In genomic region chr7:71377983-71378382, GRCm38 (mm10) we compare ENCODE assay signal across 29 mouse cellular contexts. TPM values are rescaled to one million over a fixed set of nuclear protein-coding genes. Genes with fewer than 3 reads are reported as not detected.
DNase-seq lines count a peak whose midpoint lies in the region; ATAC-seq and TF ChIP-seq lines count a peak whose summit lies in the region.
"Had no signal": no experiment of that assay in that cellular context is flagged by ENCODE, and none has a peak within 500 bp of the region (broad histone marks: within the 10 kb centered on the region; RNA-seq: fewer than 3 reads in every experiment).

No protein-coding gene starts in this region.

- H3K27me3 ChIP-seq in kidney, postnatal 0 days (ENCODE audit: insufficient read depth, low read length) = no peaks in the 10 kb centered on the region
- H3K27me3 ChIP-seq in kidney, adult 2 months (replicated peaks; ENCODE audit: control insufficient read depth, insufficient read depth, low read length) = no peaks in the 10 kb centered on the region
- peaks cover 3% of the 10 kb centered on the region; the same call in 1 of the 2 replicates for H3K27me3 ChIP-seq in midbrain, embryonic 11.5 days (ENCODE audit: control insufficient read depth, insufficient read depth, low read length)
- peaks cover 28% of the 10 kb centered on the region for H3K27me3 ChIP-seq in midbrain, embryonic 13.5 days
- no peaks in the 10 kb centered on the region for H3K27me3 ChIP-seq in intestine, embryonic 16.5 days (replicated peaks; ENCODE audit: control insufficient read depth, insufficient read depth, low read length)
- H3K27me3 ChIP-seq: embryonic facial prominence, embryonic 15.5 days; liver, embryonic 13.5 days; neural tube, embryonic 12.5 days had no signal

- DNase-seq in heart, adult 11 months = peak; percentile 28
- no peak for DNase-seq in heart, postnatal 36 days
- peak; percentile 55 for DNase-seq in kidney, postnatal 0 days (ENCODE audit: low spot score)
- no peak for DNase-seq in kidney, adult 2 months
- peak; percentile 74 for DNase-seq in midbrain, embryonic 11.5 days (ENCODE audit: low spot score, missing footprints)
- DNase-seq in thymus, postnatal 4 days = no peak
- DNase-seq: adrenal gland, postnatal 14 days; cerebellum, adult 2 months; gastrocnemius, adult 2 months; kidney, postnatal 14 days; left cerebral cortex, postnatal 4 days; liver, embryonic 13.5 days; right cerebral cortex, postnatal 14 days had no signal

- 67% methylated on average over 6 of the region's 6 CpGs for WGBS in kidney, postnatal 0 days
- WGBS in kidney, adult 2 months = 77% methylated on average over 6 of the region's 6 CpGs
- WGBS in midbrain, embryonic 11.5 days = 59% methylated on average over 6 of the region's 6 CpGs
- 64% methylated on average over 6 of the region's 6 CpGs for WGBS in midbrain, embryonic 13.5 days
- 67% methylated on average over 6 of the region's 6 CpGs for WGBS in intestine, embryonic 16.5 days

- intact Hi-C loops in heart, postnatal 36 days (cut with DNase I) = loop anchor here (2.0 to 10.0 kb wide), 3 partner anchors 329 to 587 kb away; no protein-coding TSS in a partner anchor

- H3K4me3 ChIP-seq in kidney, postnatal 0 days (replicated peaks; ENCODE audit: low read depth, low read length) = no peak overlapping the region
- H3K4me3 ChIP-seq in kidney, adult 2 months (ENCODE audit: insufficient read depth, low read depth, low read length) = no peak overlapping the region
- H3K4me3 ChIP-seq in midbrain, embryonic 11.5 days (ENCODE audit: low read depth, low read length) = no peak overlapping the region
- H3K4me3 ChIP-seq in midbrain, embryonic 13.5 days (replicated peaks) = no peak overlapping the region
- H3K4me3 ChIP-seq in intestine, embryonic 16.5 days (ENCODE audit: low read length) = no peak overlapping the region
- H3K4me3 ChIP-seq: embryonic facial prominence, embryonic 15.5 days; forebrain, embryonic 13.5 days; gastrocnemius, adult 2 months; liver, embryonic 13.5 days; neural tube, embryonic 12.5 days had no signal

- peak overlapping the region; percentile 47; the same call in 1 of the 2 replicates for H3K27ac ChIP-seq in kidney, postnatal 0 days
- H3K27ac ChIP-seq in kidney, adult 2 months (ENCODE audit: insufficient read depth, low read depth, low read length) = no peak overlapping the region
- no peak overlapping the region for H3K27ac ChIP-seq in midbrain, embryonic 11.5 days (ENCODE audit: low read depth, low read length)
- no peak overlapping the region for H3K27ac ChIP-seq in midbrain, embryonic 13.5 days
- no peak overlapping the region for H3K27ac ChIP-seq in intestine, embryonic 16.5 days (ENCODE audit: low read length)
- H3K27ac ChIP-seq: embryonic facial prominence, embryonic 15.5 days; forebrain, embryonic 13.5 days; gastrocnemius, adult 2 months; liver, embryonic 13.5 days; neural tube, embryonic 12.5 days had no signal

- H3K36me3 ChIP-seq in kidney, postnatal 0 days (ENCODE audit: insufficient read depth, low read length) = no peaks in the 10 kb centered on the region
- no peaks in the 10 kb centered on the region for H3K36me3 ChIP-seq in kidney, adult 2 months (ENCODE audit: control insufficient read depth, insufficient read depth, low read length)
- H3K36me3 ChIP-seq in midbrain, embryonic 11.5 days (ENCODE audit: control insufficient read depth, insufficient read depth, low read length) = no peaks in the 10 kb centered on the region
- no peaks in the 10 kb centered on the region for H3K36me3 ChIP-seq in midbrain, embryonic 13.5 days
- no peaks in the 10 kb centered on the region for H3K36me3 ChIP-seq in intestine, embryonic 16.5 days (ENCODE audit: control insufficient read depth, insufficient read depth, low read length)
- H3K36me3 ChIP-seq: embryonic facial prominence, embryonic 15.5 days; liver, embryonic 13.5 days; neural tube, embryonic 12.5 days had no signal

- TF ChIP-seq POLR2A in kidney, adult 2 months (IDR thresholded peaks at IDR 0.05; ENCODE audit: low read depth, low read length) = no peak

- no peaks in the 10 kb centered on the region for H3K9me3 ChIP-seq in kidney, postnatal 0 days (replicated peaks; ENCODE audit: low read length)
- H3K9me3 ChIP-seq in midbrain, embryonic 11.5 days (ENCODE audit: control insufficient read depth, low read length) = no peaks in the 10 kb centered on the region
- no peaks in the 10 kb centered on the region for H3K9me3 ChIP-seq in midbrain, embryonic 13.5 days
- H3K9me3 ChIP-seq in intestine, embryonic 16.5 days (ENCODE audit: control insufficient read depth, low read length) = no peaks in the 10 kb centered on the region
- H3K9me3 ChIP-seq: embryonic facial prominence, embryonic 15.5 days; forebrain, embryonic 13.5 days; liver, embryonic 13.5 days; neural tube, embryonic 12.5 days had no signal

- no peak overlapping the region for H3K4me2 ChIP-seq in kidney, postnatal 0 days (ENCODE audit: low read length)
- no peak overlapping the region for H3K4me2 ChIP-seq in midbrain, embryonic 11.5 days
- no peak overlapping the region for H3K4me2 ChIP-seq in midbrain, embryonic 13.5 days (replicated peaks)
- H3K4me2 ChIP-seq in intestine, embryonic 16.5 days (ENCODE audit: low read depth, low read length) = no peak overlapping the region
- H3K4me2 ChIP-seq: embryonic facial prominence, embryonic 15.5 days; forebrain, embryonic 13.5 days; liver, embryonic 13.5 days; neural tube, embryonic 12.5 days had no signal

- TF ChIP-seq CTCF in kidney, postnatal 0 days (IDR thresholded peaks at IDR 0.05; ENCODE audit: low read depth) = no peak
- TF ChIP-seq CTCF in kidney, adult 2 months (conservative IDR thresholded peaks at IDR 0.05; ENCODE audit: insufficient read depth, insufficient read length, low read depth, low read length) = no peak

- no peak for ATAC-seq in kidney, postnatal 0 days (replicated peaks; ENCODE audit: low FRiP score, low read depth)
- ATAC-seq in midbrain, embryonic 11.5 days (ENCODE audit: low FRiP score) = no peak
- ATAC-seq in midbrain, embryonic 13.5 days = no peak
- no peak for ATAC-seq in intestine, embryonic 16.5 days
- ATAC-seq: activated CD4-positive, CD25-positive, alpha-beta regulatory T cell, adult 4 months; forebrain, embryonic 13.5 days; hindbrain, embryonic 16.5 days had no signal

- H3K9ac ChIP-seq in kidney, postnatal 0 days (ENCODE audit: low read depth, low read length) = no peak overlapping the region
- no peak overlapping the region for H3K9ac ChIP-seq in midbrain, embryonic 11.5 days (ENCODE audit: low read length)
- H3K9ac ChIP-seq in midbrain, embryonic 13.5 days (replicated peaks) = no peak overlapping the region
- H3K9ac ChIP-seq in intestine, embryonic 16.5 days (ENCODE audit: low read depth, low read length) = no peak overlapping the region
- H3K9ac ChIP-seq: embryonic facial prominence, embryonic 15.5 days; forebrain, embryonic 13.5 days; liver, embryonic 13.5 days; neural tube, embryonic 12.5 days had no signal

- H3K4me1 ChIP-seq in kidney, postnatal 0 days (replicated peaks; ENCODE audit: insufficient read depth, low read length) = peaks cover 7% of the 10 kb centered on the region; the same call in 1 of the 2 replicates
- H3K4me1 ChIP-seq in kidney, adult 2 months (ENCODE audit: control insufficient read depth, insufficient read depth, low read length) = no peaks in the 10 kb centered on the region; the same call in 1 of the 2 replicates
- H3K4me1 ChIP-seq in midbrain, embryonic 11.5 days (ENCODE audit: control insufficient read depth, insufficient read depth, low read length) = peaks cover 19% of the 10 kb centered on the region
- peaks cover 40% of the 10 kb centered on the region for H3K4me1 ChIP-seq in midbrain, embryonic 13.5 days (replicated peaks)
- H3K4me1 ChIP-seq in intestine, embryonic 16.5 days (ENCODE audit: control insufficient read depth, insufficient read depth, low read length) = peaks cover 7% of the 10 kb centered on the region

RNA-seq across cellular contexts. Expression of gene Gm10295, which starts 26.7 kb away (rescaled TPM):
- not detected for total RNA-seq in heart, postnatal 36 days (2021)
- not detected in 2 replicates for polyA plus RNA-seq in kidney, postnatal 0 days (2015; fragmentation: Nextera tagmentation; extraction: Ambion mirVana)
- polyA plus RNA-seq in kidney, adult 2 months (2012; rRNA removed) = not detected in 2 replicates
- 0.07 TPM in 1 of 2 replicates, not detected in the other for polyA plus RNA-seq in midbrain, embryonic 11.5 days (2014; fragmentation: Nextera tagmentation; extraction: Ambion mirVana)
- not detected in 2 replicates for polyA plus RNA-seq in midbrain, embryonic 13.5 days (2015; fragmentation: Nextera tagmentation; extraction: Ambion mirVana)
- polyA plus RNA-seq in intestine, embryonic 16.5 days (2015; fragmentation: Nextera tagmentation; extraction: Ambion mirVana) = not detected in 2 replicates
- total RNA-seq: adrenal gland, postnatal 14 days; common myeloid progenitor, adult 5-6 weeks; gastrocnemius, adult 2 months; granulocyte monocyte progenitor cell, adult 5-6 weeks; layer of hippocampus, adult 8-10 months; left cerebral cortex, adult 18-20 months; left cerebral cortex, postnatal 4 days; megakaryocyte, adult 5-6 weeks had no signal
- polyA plus RNA-seq: activated CD4-positive, CD25-positive, alpha-beta regulatory T cell, adult 4 months; cerebellum, adult 2 months; embryonic facial prominence, embryonic 15.5 days; forebrain, embryonic 13.5 days; heart, embryonic 16.5 days; hindbrain, embryonic 16.5 days; liver, embryonic 13.5 days; neural tube, embryonic 12.5 days; spleen, adult 2 months; stomach, embryonic 16.5 days; thymus, postnatal 0 days had no signal

Comparison
In these comparisons a context has a peak if more than half of its experiments do, and no peak if none do; other contexts are left out.
1. DNase-seq: peak in heart, adult 11 months (single experiment), kidney, postnatal 0 days (single experiment) and midbrain, embryonic 11.5 days (single experiment); none in heart, postnatal 36 days (0 of 2), kidney, adult 2 months (single experiment) and thymus, postnatal 4 days (single experiment).